Mouse (Mus musculus): ENCODE measurements around the gene Dixdc1.

GRCm38 (mm10) chr9:50729600-50729999, 9.7 kb downstream of the Dixdc1 start:
- TF ChIP-seq POLR2AphosphoS5 (IDR thresholded peaks at IDR 0.05; ENCODE audit: insufficient replicate concordance, low read depth, low read length) (no peak), CTCF (IDR thresholded peaks at IDR 0.05; ENCODE audit: low read depth, low read length) (no peak)

Measured in G1E (cell line).